Mouse (Mus musculus): ENCODE data around the gene Skor1. TPM values are rescaled to one million over a fixed set of nuclear protein-coding genes. Genes with fewer than 3 reads are reported as not detected.

Gene Skor1
- not detected in 2 replicates for polyA plus RNA-seq (2012; rRNA removed)

GRCm38 (mm10) chr9:63148410-63149371, at the start of gene Skor1:
TSS of gene Skor1 (minus strand) at chr9:63148961.
- no peak for DNase-seq (ENCODE audit: low read depth, low spot score)
- 2% methylated on average over 86 of the region's 108 CpGs for WGBS

GRCm38 (mm10) chr9:63197252-63197651, 48.5 kb upstream of the Skor1 start:
- DNase-seq (ENCODE audit: low read depth, low spot score) = no peak
- WGBS = 36% methylated on average over 8 of the region's 8 CpGs

- 74% methylated on average over 8 of the region's 8 CpGs for WGBS
- DNase-seq (ENCODE audit: low read depth, low spot score) = no peak
Observed at GRCm38 (mm10) chr9:63196114-63196682, 47.4 kb upstream of the Skor1 start.

- 82% methylated on average over 4 of the region's 4 CpGs for WGBS
- no peak for DNase-seq (ENCODE audit: low read depth, low spot score)
Observed at GRCm38 (mm10) chr9:63195523-63195922, 46.8 kb upstream of the Skor1 start.

- DNase-seq (ENCODE audit: low read depth, low spot score) = no peak
- 83% methylated on average over 9 of the region's 9 CpGs for WGBS
Observed at GRCm38 (mm10) chr9:63194791-63195190, 46.0 kb upstream of the Skor1 start.

GRCm38 (mm10) chr9:63192809-63193208, 44.0 kb upstream of the Skor1 start:
- WGBS = 89% methylated on average over 4 of the region's 4 CpGs
- DNase-seq (ENCODE audit: low read depth, low spot score) = no peak

- DNase-seq (ENCODE audit: low read depth, low spot score) = no peak
- 64% methylated on average over 7 of the region's 7 CpGs for WGBS
Observed at GRCm38 (mm10) chr9:63187310-63187709, 38.5 kb upstream of the Skor1 start.

- 66% methylated on average over 7 of the region's 7 CpGs for WGBS
- DNase-seq (ENCODE audit: low read depth, low spot score) = no peak
Observed at GRCm38 (mm10) chr9:63185249-63185648, 36.5 kb upstream of the Skor1 start.

GRCm38 (mm10) chr9:63183864-63184263, 35.1 kb upstream of the Skor1 start:
- no peak for DNase-seq (ENCODE audit: low read depth, low spot score)
- 65% methylated on average over 7 of the region's 7 CpGs for WGBS

- DNase-seq (ENCODE audit: low read depth, low spot score) = no peak
- 87% methylated on average over 14 of the region's 14 CpGs for WGBS
Observed at GRCm38 (mm10) chr9:63182306-63182960, 33.7 kb upstream of the Skor1 start.

GRCm38 (mm10) chr9:63181337-63182178, 32.8 kb upstream of the Skor1 start:
- WGBS = 88% methylated on average over 11 of the region's 11 CpGs
- DNase-seq (ENCODE audit: low read depth, low spot score) = no peak

GRCm38 (mm10) chr9:63178296-63178695, 29.5 kb upstream of the Skor1 start:
- WGBS = 68% methylated on average over 8 of the region's 8 CpGs
- DNase-seq (ENCODE audit: low read depth, low spot score) = no peak

- WGBS = 91% methylated on average over 8 of the region's 8 CpGs
- no peak for DNase-seq (ENCODE audit: low read depth, low spot score)
Observed at GRCm38 (mm10) chr9:63174001-63174721, 25.4 kb upstream of the Skor1 start.

GRCm38 (mm10) chr9:63171951-63172350, 23.2 kb upstream of the Skor1 start:
- 39% methylated on average over 2 of the region's 2 CpGs for WGBS
- DNase-seq (ENCODE audit: low read depth, low spot score) = no peak

- WGBS = 96% methylated on average over 1 of the region's 1 CpGs
- no peak for DNase-seq (ENCODE audit: low read depth, low spot score)
Observed at GRCm38 (mm10) chr9:63169127-63169526, 20.4 kb upstream of the Skor1 start.

GRCm38 (mm10) chr9:63165070-63165469, 16.3 kb upstream of the Skor1 start:
- no peak for DNase-seq (ENCODE audit: low read depth, low spot score)
- 71% methylated on average over 9 of the region's 9 CpGs for WGBS

- 60% methylated on average over 8 of the region's 8 CpGs for WGBS
- DNase-seq (ENCODE audit: low read depth, low spot score) = no peak
Observed at GRCm38 (mm10) chr9:63163756-63164155, 15.0 kb upstream of the Skor1 start.

GRCm38 (mm10) chr9:63151949-63152348, 3.2 kb upstream of the Skor1 start:
- DNase-seq (ENCODE audit: low read depth, low spot score) = no peak
- WGBS = 42% methylated on average over 14 of the region's 14 CpGs
